In genomic region chr15:89373027-89373761, GRCm38 (mm10) we compare ENCODE assay signal across 8 mouse cellular contexts. TPM values are rescaled to one million over a fixed set of nuclear protein-coding genes. Genes with fewer than 3 reads are reported as not detected.
DNase-seq lines count a peak whose midpoint lies in the region; ATAC-seq lines count a peak whose summit lies in the region.

No protein-coding gene starts in this region.

- H3K4me1 ChIP-seq in forebrain, embryonic 10.5 days = peaks cover 46% of the 10 kb centered on the region
- peaks cover 10 to 14% of the 10 kb centered on the region in 2 experiments; a peak in 3 of 4 replicates for H3K4me1 ChIP-seq in heart, embryonic 14.5 days (ENCODE audit: control insufficient read depth in 2 of 2, insufficient read depth in 2 of 2, low read length in 2 of 2)
- H3K4me1 ChIP-seq in liver, embryonic 12.5 days = peaks cover 41% of the 10 kb centered on the region
- H3K4me1 ChIP-seq in stomach, embryonic 14.5 days (ENCODE audit: control insufficient read depth, insufficient read depth, low read length) = 0 out of 2 replicates have a peak, but pooled peaks cover 4% of the 10 kb centered on the region

- H3K4me3 ChIP-seq in forebrain, embryonic 10.5 days = peak overlapping the region; percentile 74
- H3K4me3 ChIP-seq in heart, embryonic 14.5 days (ENCODE audit: control insufficient read depth in 1 of 2, insufficient read depth in 1 of 2, low read depth in 1 of 2, low read length in 2 of 2) = peak overlapping the region; percentile 59 to 77
- peak overlapping the region; percentile 76 for H3K4me3 ChIP-seq in liver, embryonic 12.5 days
- H3K4me3 ChIP-seq in stomach, embryonic 14.5 days (ENCODE audit: low read depth, low read length) = peak overlapping the region; percentile 58

- WGBS in forebrain, embryonic 10.5 days = 3% methylated on average over 35 of the region's 35 CpGs
- WGBS in heart, embryonic 14.5 days = 1% methylated on average over 35 of the region's 35 CpGs
- 1% methylated on average over 35 of the region's 35 CpGs for WGBS in liver, embryonic 12.5 days (ENCODE audit: insufficient replicate concordance)
- 2% methylated on average over 35 of the region's 35 CpGs for WGBS in stomach, embryonic 14.5 days

- peak overlapping the region; percentile 84 for H3K9ac ChIP-seq in heart, embryonic 14.5 days (ENCODE audit: low read length)
- H3K9ac ChIP-seq in liver, embryonic 12.5 days = peak overlapping the region; percentile 81
- peak overlapping the region; percentile 52 for H3K9ac ChIP-seq in stomach, embryonic 14.5 days (replicated peaks; ENCODE audit: low read depth, low read length)

- peak overlapping the region; percentile 93 for H3K4me2 ChIP-seq in heart, embryonic 14.5 days (ENCODE audit: low read length)
- H3K4me2 ChIP-seq in liver, embryonic 12.5 days = peak overlapping the region; percentile 96
- peak overlapping the region; percentile 68 for H3K4me2 ChIP-seq in stomach, embryonic 14.5 days (replicated peaks; ENCODE audit: low read depth, low read length)

- ATAC-seq in heart, embryonic 14.5 days (ENCODE audit: insufficient number of reproducible peaks, insufficient read depth, low FRiP score, low read depth) = peak; percentile 77
- ATAC-seq in liver, embryonic 12.5 days = peak; percentile 85
- ATAC-seq in stomach, embryonic 14.5 days (ENCODE audit: insufficient number of reproducible peaks, insufficient read depth, low FRiP score, low read depth) = peak; percentile 84

- DNase-seq in CD8-positive naive resting alpha-beta T cell, adult 2 months (ENCODE audit: low read depth in 2 of 2, low spot score in 2 of 2) = peak; percentile 83 to 90
- peak; percentile 68 for DNase-seq in c-Kit-negative CD71-positive TER-119-positive erythroid progenitor cells, embryonic 14.5 days (ENCODE audit: low read depth, low spot score)
- DNase-seq in forebrain, embryonic 10.5 days (ENCODE audit: extremely low spot score, low spot score) = peak; percentile 72
- DNase-seq in kidney, postnatal 14 days = peak; percentile 91
- peak; percentile 95 for DNase-seq in naive thymus-derived CD4-positive, alpha-beta T cell, adult 2 months (ENCODE audit: low read depth)

- peaks cover 38% of the 10 kb centered on the region for H3K27me3 ChIP-seq in forebrain, embryonic 10.5 days (ENCODE audit: poor library complexity, severe bottlenecking)
- H3K27me3 ChIP-seq in heart, embryonic 14.5 days (ENCODE audit: control insufficient read depth, insufficient read depth, low read length) = peaks cover 24% of the 10 kb centered on the region
- peaks cover 25% of the 10 kb centered on the region for H3K27me3 ChIP-seq in liver, embryonic 12.5 days (replicated peaks)
- H3K27me3 ChIP-seq in stomach, embryonic 14.5 days (ENCODE audit: control insufficient read depth, insufficient read depth, low read length) = peaks cover 13% of the 10 kb centered on the region

- H3K27ac ChIP-seq in forebrain, embryonic 10.5 days = peak overlapping the region; percentile 95
- peak overlapping the region; percentile 82 to 93 for H3K27ac ChIP-seq in heart, embryonic 14.5 days (replicated peaks in 1 of 2; ENCODE audit: control insufficient read depth in 1 of 2, insufficient read depth in 1 of 2, low read depth in 2 of 2, low read length in 2 of 2)
- H3K27ac ChIP-seq in liver, embryonic 12.5 days = peak overlapping the region; percentile 90
- H3K27ac ChIP-seq in stomach, embryonic 14.5 days (ENCODE audit: low read length) = peak overlapping the region; percentile 83

- peaks cover 50% of the 10 kb centered on the region for H3K36me3 ChIP-seq in forebrain, embryonic 10.5 days (replicated peaks)
- H3K36me3 ChIP-seq in heart, embryonic 14.5 days (ENCODE audit: control insufficient read depth, insufficient read depth, low read length) = peaks cover 47% of the 10 kb centered on the region
- peaks cover 48% of the 10 kb centered on the region for H3K36me3 ChIP-seq in liver, embryonic 12.5 days
- H3K36me3 ChIP-seq in stomach, embryonic 14.5 days (ENCODE audit: control insufficient read depth, insufficient read depth, low read length) = peaks cover 39% of the 10 kb centered on the region

- H3K9me3 ChIP-seq in forebrain, embryonic 10.5 days = no peaks in the 10 kb centered on the region
- H3K9me3 ChIP-seq in heart, embryonic 14.5 days (ENCODE audit: control insufficient read depth, low read length) = no peaks in the 10 kb centered on the region
- H3K9me3 ChIP-seq in liver, embryonic 12.5 days (replicated peaks) = no peaks in the 10 kb centered on the region
- H3K9me3 ChIP-seq in stomach, embryonic 14.5 days (ENCODE audit: control insufficient read depth, low read depth, low read length) = no peaks in the 10 kb centered on the region

RNA-seq across cellular contexts. Expression of gene Sco2, which starts 0.5 kb away (rescaled TPM):
- 6.6 and 7.2 TPM in 2 replicates for polyA plus RNA-seq in forebrain, embryonic 10.5 days (2016; fragmentation: Nextera tagmentation; extraction: Ambion mirVana)
- 7.9 and 9.4 TPM in 2 replicates for polyA plus RNA-seq in heart, embryonic 14.5 days (2014; fragmentation: Nextera tagmentation; extraction: Ambion mirVana)
- polyA plus RNA-seq in liver, embryonic 12.5 days (2016; fragmentation: Nextera tagmentation; extraction: Ambion mirVana) = 4.9 and 5.6 TPM in 2 replicates
- 4.6 and 6.8 TPM in 2 replicates for polyA plus RNA-seq in stomach, embryonic 14.5 days (2014; fragmentation: Nextera tagmentation; extraction: Ambion mirVana)

RNA-seq across cellular contexts. Expression of gene Tymp, which starts 3.6 kb away (rescaled TPM):
- polyA plus RNA-seq in forebrain, embryonic 10.5 days (2016; fragmentation: Nextera tagmentation; extraction: Ambion mirVana) = 1.2 and 1.4 TPM in 2 replicates
- 1.2 and 1.6 TPM in 2 replicates for polyA plus RNA-seq in heart, embryonic 14.5 days (2014; fragmentation: Nextera tagmentation; extraction: Ambion mirVana)
- 0.62 and 0.75 TPM in 2 replicates for polyA plus RNA-seq in liver, embryonic 12.5 days (2016; fragmentation: Nextera tagmentation; extraction: Ambion mirVana)
- 1.1 and 2.5 TPM in 2 replicates for polyA plus RNA-seq in stomach, embryonic 14.5 days (2014; fragmentation: Nextera tagmentation; extraction: Ambion mirVana)

RNA-seq across cellular contexts. Expression of gene Odf3b, which starts 5.9 kb away (rescaled TPM):
- polyA plus RNA-seq in forebrain, embryonic 10.5 days (2016; fragmentation: Nextera tagmentation; extraction: Ambion mirVana) = 0.38 and 0.46 TPM in 2 replicates
- 0.36 and 0.76 TPM in 2 replicates for polyA plus RNA-seq in heart, embryonic 14.5 days (2014; fragmentation: Nextera tagmentation; extraction: Ambion mirVana)
- 0.50 and 0.65 TPM in 2 replicates for polyA plus RNA-seq in liver, embryonic 12.5 days (2016; fragmentation: Nextera tagmentation; extraction: Ambion mirVana)
- polyA plus RNA-seq in stomach, embryonic 14.5 days (2014; fragmentation: Nextera tagmentation; extraction: Ambion mirVana) = 0.80 and 1.3 TPM in 2 replicates

RNA-seq across cellular contexts. Expression of gene Klhdc7b, which starts 11.5 kb away (rescaled TPM):
- polyA plus RNA-seq in forebrain, embryonic 10.5 days (2016; fragmentation: Nextera tagmentation; extraction: Ambion mirVana) = 0.04 TPM in 1 of 2 replicates, not detected in the other
- polyA plus RNA-seq in heart, embryonic 14.5 days (2014; fragmentation: Nextera tagmentation; extraction: Ambion mirVana) = not detected in 2 replicates
- polyA plus RNA-seq in liver, embryonic 12.5 days (2016; fragmentation: Nextera tagmentation; extraction: Ambion mirVana) = not detected in 2 replicates
- polyA plus RNA-seq in stomach, embryonic 14.5 days (2014; fragmentation: Nextera tagmentation; extraction: Ambion mirVana) = 0.06 TPM in 1 of 2 replicates, not detected in the other

RNA-seq across cellular contexts. Expression of gene Ncaph2, which starts 17.7 kb away (rescaled TPM):
- 202 and 208 TPM in 2 replicates for polyA plus RNA-seq in forebrain, embryonic 10.5 days (2016; fragmentation: Nextera tagmentation; extraction: Ambion mirVana)
- polyA plus RNA-seq in heart, embryonic 14.5 days (2014; fragmentation: Nextera tagmentation; extraction: Ambion mirVana) = 95.0 and 97.6 TPM in 2 replicates
- polyA plus RNA-seq in liver, embryonic 12.5 days (2016; fragmentation: Nextera tagmentation; extraction: Ambion mirVana) = 134 TPM in 2 replicates
- 148 and 159 TPM in 2 replicates for polyA plus RNA-seq in stomach, embryonic 14.5 days (2014; fragmentation: Nextera tagmentation; extraction: Ambion mirVana)

Comparison
In these comparisons a context has a peak if more than half of its experiments do, and no peak if none do; other contexts are left out.
1. Peak in every context shown above with its lines: DNase-seq, ATAC-seq, H3K4me3 ChIP-seq and H3K27ac ChIP-seq.